Mouse (Mus musculus): ENCODE data around the gene 1700018F24Rik.

- TF ChIP-seq POLR2A (IDR thresholded peaks at IDR 0.05; ENCODE audit: borderline replicate concordance, low read depth, low read length) (no peak), CTCF (IDR thresholded peaks at IDR 0.05; ENCODE audit: low read depth, low read length) (no peak)
These were observed 22.1 kb downstream of the 1700018F24Rik start for GRCm38 (mm10) chr5:145064765-145065340.

Data from bone marrow macrophage, adult 2 months (primary cell).